Comparison of ENCODE assay signal across 24 mouse cellular contexts in genomic region chr7:3939866-3940525, GRCm38 (mm10). TPM values are rescaled to one million over a fixed set of nuclear protein-coding genes. Genes with fewer than 3 reads are reported as not detected.
A peak's percentile ranks its signal among the peaks of the same experiment; 100 is the strongest.
DNase-seq lines count a peak whose midpoint lies in the region; ATAC-seq and TF ChIP-seq lines count a peak whose summit lies in the region.
"Had no signal": no experiment of that assay in that cellular context is flagged by ENCODE, and none has a peak within 500 bp of the region (broad histone marks: within the 10 kb centered on the region; RNA-seq: fewer than 3 reads in every experiment).

No protein-coding gene starts in this region.

- peak; percentile 11 for DNase-seq in CD4-positive, CD25-positive, alpha-beta regulatory T cell, adult 2 months (ENCODE audit: low read depth, low spot score)
- DNase-seq in liver, postnatal 0 days, result no peak
- DNase-seq in liver, embryonic 11.5 days (ENCODE audit: low spot score), result no peak
- DNase-seq in MEL-GATA-1-ER (ENCODE audit: extremely low read depth, low read depth), result peak; percentile 25
- DNase-seq in yolk sac, embryonic 10.5 days (ENCODE audit: low spot score), result no peak
- DNase-seq in embryo, embryonic 9.5 days (ENCODE audit: extremely low spot score), result no peak
- DNase-seq: adrenal gland, postnatal 10 days; cerebellum, adult 11 months; cerebellum, adult 8-10 months; cerebellum, postnatal 25 days; gastrocnemius, postnatal 10 days; heart, postnatal 14 days had no signal

- H3K9ac ChIP-seq in liver, postnatal 0 days (replicated peaks), result no peak overlapping the region
- H3K9ac ChIP-seq in liver, embryonic 11.5 days (ENCODE audit: low read depth, low read length), result no peak overlapping the region
- H3K9ac ChIP-seq: embryonic facial prominence, embryonic 13.5 days; forebrain, embryonic 12.5 days; heart, embryonic 15.5 days; hindbrain, embryonic 14.5 days had no signal

- no peak for TF ChIP-seq CTCF in liver, postnatal 0 days (IDR thresholded peaks at IDR 0.05; ENCODE audit: low read depth)

- no peak overlapping the region for H3K4me2 ChIP-seq in liver, postnatal 0 days (ENCODE audit: low read depth, low read length)
- no peak overlapping the region for H3K4me2 ChIP-seq in liver, embryonic 11.5 days
- H3K4me2 ChIP-seq: embryonic facial prominence, embryonic 13.5 days; forebrain, embryonic 12.5 days; heart, embryonic 11.5 days; heart, embryonic 15.5 days; hindbrain, embryonic 14.5 days had no signal

- 45% methylated on average over 1 of the region's 1 CpGs for WGBS in liver, postnatal 0 days (ENCODE audit: insufficient replicate concordance)
- WGBS in liver, embryonic 11.5 days, result 60% methylated on average over 1 of the region's 1 CpGs

- ATAC-seq in CD4-positive, CD25-positive, alpha-beta regulatory T cell, adult 4 months, result no peak
- no peak for ATAC-seq in liver, postnatal 0 days
- no peak for ATAC-seq in liver, embryonic 11.5 days (replicated peaks; ENCODE audit: low FRiP score)
- ATAC-seq: forebrain, embryonic 16.5 days; intestine, embryonic 16.5 days had no signal

- 0 out of 2 replicates have a peak, but pooled peaks cover 2% of the 10 kb centered on the region for H3K4me1 ChIP-seq in liver, postnatal 0 days (ENCODE audit: insufficient read depth)
- H3K4me1 ChIP-seq in liver, embryonic 11.5 days (replicated peaks; ENCODE audit: control insufficient read depth, insufficient read depth, low read length), result no peaks in the 10 kb centered on the region
- H3K4me1 ChIP-seq: embryonic facial prominence, embryonic 13.5 days; forebrain, embryonic 12.5 days; heart, embryonic 15.5 days; hindbrain, embryonic 10.5 days had no signal

- no peaks in the 10 kb centered on the region for H3K36me3 ChIP-seq in liver, postnatal 0 days (replicated peaks; ENCODE audit: insufficient read depth, low read length)
- H3K36me3 ChIP-seq in liver, embryonic 11.5 days (ENCODE audit: control insufficient read depth, insufficient read depth, low read length), result no peaks in the 10 kb centered on the region
- H3K36me3 ChIP-seq: embryonic facial prominence, embryonic 13.5 days; forebrain, embryonic 12.5 days; heart, embryonic 15.5 days; hindbrain, embryonic 10.5 days had no signal

- no peaks in the 10 kb centered on the region for H3K9me3 ChIP-seq in liver, postnatal 0 days (ENCODE audit: low read length)
- no peaks in the 10 kb centered on the region for H3K9me3 ChIP-seq in liver, embryonic 11.5 days (ENCODE audit: control insufficient read depth, low read length)
- H3K9me3 ChIP-seq: forebrain, embryonic 12.5 days; heart, embryonic 15.5 days had no signal

- no peak overlapping the region for H3K4me3 ChIP-seq in liver, postnatal 0 days (ENCODE audit: low read depth, low read length)
- no peak overlapping the region for H3K4me3 ChIP-seq in liver, embryonic 11.5 days (ENCODE audit: low read depth, low read length)
- H3K4me3 ChIP-seq: embryonic facial prominence, embryonic 13.5 days; forebrain, embryonic 12.5 days; heart, embryonic 15.5 days; hindbrain, embryonic 10.5 days had no signal

- H3K27me3 ChIP-seq in liver, postnatal 0 days (ENCODE audit: insufficient read depth, low read length), result no peaks in the 10 kb centered on the region
- H3K27me3 ChIP-seq in liver, embryonic 11.5 days (replicated peaks; ENCODE audit: control insufficient read depth, insufficient read depth, low read length), result no peaks in the 10 kb centered on the region
- H3K27me3 ChIP-seq: embryonic facial prominence, embryonic 13.5 days; forebrain, embryonic 12.5 days; heart, embryonic 15.5 days had no signal

- TF ChIP-seq EP300 in liver, postnatal 0 days (IDR thresholded peaks at IDR 0.05; ENCODE audit: low read depth), result no peak

- peak overlapping the region; percentile 34; the same call in 1 of the 2 replicates for H3K27ac ChIP-seq in liver, postnatal 0 days (ENCODE audit: low read depth)
- no peak overlapping the region for H3K27ac ChIP-seq in liver, embryonic 11.5 days (ENCODE audit: low read depth, low read length)
- H3K27ac ChIP-seq: embryonic facial prominence, embryonic 13.5 days; forebrain, embryonic 12.5 days; heart, embryonic 15.5 days; hindbrain, embryonic 10.5 days; hindbrain, embryonic 14.5 days had no signal

RNA-seq across cellular contexts. Expression of gene Lilra6, which starts 24.7 kb away (rescaled TPM):
- under 1 TPM in 1 of 2 experiments, not detected in 1; 0.46 TPM for polyA plus RNA-seq in CD4-positive, CD25-positive, alpha-beta regulatory T cell, adult 4 months (2017; shearing (Covaris generic))
- 0.73 and 1.2 TPM in 2 replicates for polyA plus RNA-seq in liver, postnatal 0 days (2015; fragmentation: Nextera tagmentation; extraction: Ambion mirVana)
- 0.13 and 0.23 TPM in 2 replicates for polyA plus RNA-seq in liver, embryonic 11.5 days (2014; fragmentation: Nextera tagmentation; extraction: Ambion mirVana)
- polyA plus RNA-seq: brain, embryonic 14.5 days; cortical plate, adult 2 months; embryonic facial prominence, embryonic 13.5 days; forebrain, embryonic 12.5 days; forebrain, embryonic 16.5 days; heart, embryonic 11.5 days; hindbrain, embryonic 10.5 days; hindbrain, embryonic 14.5 days had no signal

RNA-seq across cellular contexts. Expression of gene Gm14548, which starts 42.1 kb away (rescaled TPM):
- polyA plus RNA-seq in CD4-positive, CD25-positive, alpha-beta regulatory T cell, adult 4 months (2017; shearing (Covaris generic)), result not detected
- polyA plus RNA-seq in liver, postnatal 0 days (2015; fragmentation: Nextera tagmentation; extraction: Ambion mirVana), result 1.4 and 1.6 TPM in 2 replicates
- polyA plus RNA-seq in liver, embryonic 11.5 days (2014; fragmentation: Nextera tagmentation; extraction: Ambion mirVana), result 0.18 and 0.21 TPM in 2 replicates
- polyA plus RNA-seq: brain, embryonic 14.5 days; cortical plate, adult 2 months; embryonic facial prominence, embryonic 13.5 days; forebrain, embryonic 12.5 days; forebrain, embryonic 16.5 days; frontal cortex, adult 2 months; heart, embryonic 11.5 days; heart, embryonic 15.5 days; hindbrain, embryonic 10.5 days; hindbrain, embryonic 14.5 days had no signal

Comparison
In these comparisons a context has a peak if more than half of its experiments do, and no peak if none do; other contexts are left out.
1. DNase-seq: peak in CD4-positive, CD25-positive, alpha-beta regulatory T cell, adult 2 months (single experiment) and MEL-GATA-1-ER (single experiment); none in liver, postnatal 0 days (single experiment), liver, embryonic 11.5 days (single experiment), yolk sac, embryonic 10.5 days (single experiment) and embryo, embryonic 9.5 days (single experiment).